Mouse (Mus musculus): ENCODE data around the gene Cnot10. TPM values are rescaled to one million over a fixed set of nuclear protein-coding genes. Genes with fewer than 3 reads are reported as not detected.

The Cnot10 gene
- total and polyA plus RNA-seq, 2 experiments from 2014 or later, result 45.2 to 47.1 TPM

- H3K27ac ChIP-seq (ENCODE audit: low read depth, low read length), result no peak overlapping the region
- DNase-seq, result no peak
- no peak for ATAC-seq
- H3K27me3 ChIP-seq (ENCODE audit: insufficient read depth, low read length), result 0 out of 2 replicates have a peak, but pooled peaks cover 4% of the 10 kb centered on the region
- H3K9me3 ChIP-seq (ENCODE audit: low read length), result no peaks in the 10 kb centered on the region
- no peak overlapping the region for H3K9ac ChIP-seq
- TF ChIP-seq CTCF (IDR thresholded peaks at IDR 0.05; ENCODE audit: low read depth), result no peak
- H3K4me3 ChIP-seq (ENCODE audit: low read depth, low read length), result no peak overlapping the region
- H3K4me2 ChIP-seq (ENCODE audit: low read depth), result no peak overlapping the region
- 74% methylated on average over 3 of the region's 3 CpGs for WGBS
- no peaks in the 10 kb centered on the region; the same call in 1 of the 2 replicates for H3K36me3 ChIP-seq (ENCODE audit: insufficient read depth)
- peaks cover 10% of the 10 kb centered on the region for H3K4me1 ChIP-seq (ENCODE audit: insufficient read depth)
Measured at GRCm38 (mm10) chr9:114636751-114637150, 3.2 kb downstream of the Cnot10 start.

- Histone ChIP-seq H3K27ac (ENCODE audit: low read depth, low read length) (no peak overlapping the region), H3K4me2 (ENCODE audit: low read depth) (no peak overlapping the region), H3K9me3 (ENCODE audit: low read length) (no peaks in the 10 kb centered on the region), H3K4me3 (ENCODE audit: low read depth, low read length) (no peak overlapping the region), H3K36me3 (ENCODE audit: insufficient read depth) (no peaks in the 10 kb centered on the region; the same call in 1 of the 2 replicates), H3K4me1 (ENCODE audit: insufficient read depth) (peaks cover 10% of the 10 kb centered on the region), H3K27me3 (ENCODE audit: insufficient read depth, low read length) (0 out of 2 replicates have a peak, but pooled peaks cover 2% of the 10 kb centered on the region), H3K9ac (no peak overlapping the region)
- DNase-seq (no peak), ATAC-seq (no peak)
- TF ChIP-seq CTCF (IDR thresholded peaks at IDR 0.05; ENCODE audit: low read depth), result no peak
- WGBS, result 90% methylated on average over 4 of the region's 4 CpGs
Measured at GRCm38 (mm10) chr9:114636150-114636549, 3.8 kb downstream of the Cnot10 start.

- Histone ChIP-seq H3K4me1 (ENCODE audit: insufficient read depth) (no peaks in the 10 kb centered on the region), H3K27me3 (ENCODE audit: insufficient read depth, low read length) (no peaks in the 10 kb centered on the region), H3K4me2 (ENCODE audit: low read depth) (no peak overlapping the region), H3K9ac (no peak overlapping the region), H3K4me3 (ENCODE audit: low read depth, low read length) (no peak overlapping the region), H3K36me3 (ENCODE audit: insufficient read depth) (peaks cover 19% of the 10 kb centered on the region), H3K9me3 (ENCODE audit: low read length) (no peaks in the 10 kb centered on the region), H3K27ac (ENCODE audit: low read depth, low read length) (no peak overlapping the region)
- no peak for TF ChIP-seq CTCF (IDR thresholded peaks at IDR 0.05; ENCODE audit: low read depth)
- DNase-seq, result no peak
- WGBS, result 84% methylated on average over 4 of the region's 4 CpGs
- ATAC-seq, result no peak
Measured at GRCm38 (mm10) chr9:114632331-114632730, 7.7 kb downstream of the Cnot10 start.

GRCm38 (mm10) chr9:114626726-114627125 lies 13.3 kb downstream of the Cnot10 start:
- no peaks in the 10 kb centered on the region for H3K4me1 ChIP-seq (ENCODE audit: insufficient read depth)
- H3K4me2 ChIP-seq (ENCODE audit: low read depth), result no peak overlapping the region
- H3K27me3 ChIP-seq (ENCODE audit: insufficient read depth, low read length), result no peaks in the 10 kb centered on the region
- H3K4me3 ChIP-seq (ENCODE audit: low read depth, low read length), result no peak overlapping the region
- peaks cover 68% of the 10 kb centered on the region for H3K36me3 ChIP-seq (ENCODE audit: insufficient read depth)
- H3K27ac ChIP-seq (ENCODE audit: low read depth, low read length), result no peak overlapping the region
- TF ChIP-seq CTCF (IDR thresholded peaks at IDR 0.05; ENCODE audit: low read depth), result no peak
- 87% methylated on average over 4 of the region's 4 CpGs for WGBS
- no peak for DNase-seq
- ATAC-seq, result no peak
- H3K9ac ChIP-seq, result no peak overlapping the region
- no peaks in the 10 kb centered on the region for H3K9me3 ChIP-seq (ENCODE audit: low read length)

GRCm38 (mm10) chr9:114624178-114624577 lies 15.8 kb downstream of the Cnot10 start:
- 96% methylated on average over 6 of the region's 6 CpGs for whole genome bisulfite sequencing
- no peak overlapping the region for H3K4me2 ChIP-seq (ENCODE audit: low read depth)

GRCm38 (mm10) chr9:114621149-114621548 lies 18.8 kb downstream of the Cnot10 start:
- 94% methylated on average over 5 of the region's 5 CpGs for WGBS
- Histone ChIP-seq H3K36me3 (ENCODE audit: insufficient read depth) (peaks cover 72% of the 10 kb centered on the region), H3K4me3 (ENCODE audit: low read depth, low read length) (no peak overlapping the region), H3K4me1 (ENCODE audit: insufficient read depth) (no peaks in the 10 kb centered on the region), H3K27me3 (ENCODE audit: insufficient read depth, low read length) (no peaks in the 10 kb centered on the region), H3K9me3 (ENCODE audit: low read length) (no peaks in the 10 kb centered on the region), H3K9ac (no peak overlapping the region), H3K4me2 (ENCODE audit: low read depth) (no peak overlapping the region), H3K27ac (ENCODE audit: low read depth, low read length) (no peak overlapping the region)
- ATAC-seq (no peak), DNase-seq (no peak)
- TF ChIP-seq CTCF (IDR thresholded peaks at IDR 0.05; ENCODE audit: low read depth), result no peak

More at GRCm38 (mm10) chr9:114624178-114624577, 15.8 kb downstream of the Cnot10 start:
- Histone ChIP-seq H3K27ac (ENCODE audit: low read depth, low read length) (no peak overlapping the region), H3K4me1 (ENCODE audit: insufficient read depth) (no peaks in the 10 kb centered on the region), H3K36me3 (ENCODE audit: insufficient read depth) (peaks cover 81% of the 10 kb centered on the region), H3K27me3 (ENCODE audit: insufficient read depth, low read length) (no peaks in the 10 kb centered on the region), H3K4me3 (ENCODE audit: low read depth, low read length) (no peak overlapping the region), H3K9ac (no peak overlapping the region), H3K9me3 (ENCODE audit: low read length) (no peaks in the 10 kb centered on the region)
- TF ChIP-seq CTCF (IDR thresholded peaks at IDR 0.05; ENCODE audit: low read depth), result no peak
- no peak for DNase-seq
- ATAC-seq, result no peak

GRCm38 (mm10) chr9:114614176-114614953 lies 25.6 kb downstream of the Cnot10 start:
- peaks cover 60% of the 10 kb centered on the region for H3K36me3 ChIP-seq (ENCODE audit: insufficient read depth)
- H3K4me1 ChIP-seq (ENCODE audit: insufficient read depth), result no peaks in the 10 kb centered on the region
- no peaks in the 10 kb centered on the region for H3K9me3 ChIP-seq (ENCODE audit: low read length)
- H3K4me2 ChIP-seq (ENCODE audit: low read depth), result no peak overlapping the region
- H3K9ac ChIP-seq, result no peak overlapping the region
- DNase-seq (peak; percentile 7), ATAC-seq (no peak)
- H3K27ac ChIP-seq (ENCODE audit: low read depth, low read length), result no peak overlapping the region
- peak; percentile 38 for TF ChIP-seq CTCF (IDR thresholded peaks at IDR 0.05; ENCODE audit: low read depth)
- H3K27me3 ChIP-seq (ENCODE audit: insufficient read depth, low read length), result no peaks in the 10 kb centered on the region
- no peak overlapping the region for H3K4me3 ChIP-seq (ENCODE audit: low read depth, low read length)
- 86% methylated on average over 9 of the region's 9 CpGs for WGBS

Data from forebrain, postnatal 0 days (tissue).